Mouse (Mus musculus) spleen, adult 2 months (tissue): ENCODE data around the gene Smn1.

Experiments used
- CTCF ChIP-seq: fragments of 200-500 bp; IDR thresholded peaks from 2 replicates; pipeline ENCODE4 v1.5.1; 2011; ENCODE audit warnings: mild to moderate bottlenecking, inconsistent platforms; ENCODE audit not compliant: insufficient read depth, insufficient read length, insufficient replicate concordance; ENCODE audit errors: extremely low read depth
- POLR2A ChIP-seq: fragments of 200-500 bp; IDR thresholded peaks from 2 replicates; pipeline ENCODE4 v1.6.1; 2011; ENCODE audit warnings: low read depth, low read length, inconsistent platforms

GRCm38 (mm10) chr13:100103748-100104254, 20.9 kb upstream of the Smn1 start, which contains the start of gene Bdp1:
- TF ChIP-seq POLR2A: peak; percentile 67
- no peak for TF ChIP-seq CTCF
